Mouse (Mus musculus) brain, embryonic 14.5 days (tissue): ENCODE data around the gene Nedd9.

Source experiments
- CTCF ChIP-seq: fragments of 200-500 bp; IDR thresholded peaks from 2 replicates; pipeline ENCODE4 v1.5.1; 2012; ENCODE audit warnings: inconsistent platforms, mild to moderate bottlenecking, moderate library complexity, borderline replicate concordance; ENCODE audit not compliant: insufficient read depth, insufficient read length; ENCODE audit errors: extremely low read depth
- POLR2A ChIP-seq: fragments of 200-500 bp; IDR thresholded peaks from 2 replicates; pipeline ENCODE4 v1.6.1; 2012; ENCODE audit warnings: mild to moderate bottlenecking, inconsistent platforms, borderline replicate concordance; ENCODE audit not compliant: poor library complexity, insufficient read depth, insufficient read length, severe bottlenecking; ENCODE audit errors: extremely low read depth

DNA sequence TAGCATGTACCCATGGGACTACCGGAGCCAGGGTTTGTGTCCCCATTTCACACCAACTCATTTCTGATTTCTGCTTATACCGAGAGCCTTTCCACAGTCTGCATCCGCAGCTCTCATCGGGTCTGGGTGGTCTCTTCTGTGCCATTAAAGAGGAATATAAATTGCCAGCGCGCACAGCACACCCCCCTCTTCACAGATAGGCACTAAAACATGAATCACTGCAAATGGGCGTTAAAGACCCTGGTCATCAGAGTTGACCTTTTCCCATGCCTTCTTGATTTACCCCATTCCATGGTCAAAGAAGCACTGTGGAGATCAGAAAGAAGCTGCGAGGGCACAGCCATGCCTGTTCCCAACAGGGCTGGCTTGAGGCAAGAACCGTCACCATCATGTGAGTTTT, 109.3 kb downstream of the Nedd9 start:
- no peak for TF ChIP-seq POLR2A
- TF ChIP-seq CTCF: no peak
